In genomic region chr10:59265674-59266073, GRCm38 (mm10) we compare ENCODE assay signal across 10 mouse cellular contexts. TPM values are rescaled to one million over a fixed set of nuclear protein-coding genes. Genes with fewer than 3 reads are reported as not detected.
DNase-seq lines count a peak whose midpoint lies in the region; ATAC-seq lines count a peak whose summit lies in the region.
"Had no signal": no experiment of that assay in that cellular context is flagged by ENCODE, and none has a peak within 500 bp of the region (broad histone marks: within the 10 kb centered on the region; RNA-seq: fewer than 3 reads in every experiment).

No protein-coding gene starts in this region.

- no peaks in the 10 kb centered on the region for H3K36me3 ChIP-seq in intestine, embryonic 16.5 days (ENCODE audit: control insufficient read depth, insufficient read depth, low read length)
- no peaks in the 10 kb centered on the region for H3K36me3 ChIP-seq in forebrain, embryonic 16.5 days (ENCODE audit: control insufficient read depth, insufficient read depth)

- peak overlapping the region; percentile 46 for H3K27ac ChIP-seq in brown adipose tissue, adult 24 weeks (replicated peaks; ENCODE audit: low read depth, low read length)
- H3K27ac ChIP-seq in intestine, embryonic 16.5 days (ENCODE audit: low read length) = peak overlapping the region; percentile 86
- no peak overlapping the region for H3K27ac ChIP-seq in forebrain, embryonic 16.5 days (ENCODE audit: low read length)
- H3K27ac ChIP-seq: liver, embryonic 14.5 days had no signal

- H3K4me2 ChIP-seq in intestine, embryonic 16.5 days (ENCODE audit: low read depth, low read length) = peak overlapping the region; percentile 23; the same call in 1 of the 2 replicates
- H3K4me2 ChIP-seq in forebrain, embryonic 16.5 days (ENCODE audit: low read length) = no peak overlapping the region

- peaks cover 20% of the 10 kb centered on the region for H3K4me1 ChIP-seq in brown adipose tissue, adult 24 weeks (ENCODE audit: control insufficient read depth, insufficient read depth, insufficient read length, low read length)
- H3K4me1 ChIP-seq in intestine, embryonic 16.5 days (ENCODE audit: control insufficient read depth, insufficient read depth, low read length) = peaks cover 23% of the 10 kb centered on the region
- H3K4me1 ChIP-seq in forebrain, embryonic 16.5 days (replicated peaks; ENCODE audit: control insufficient read depth, insufficient read depth, low read length) = no peaks in the 10 kb centered on the region

- H3K27me3 ChIP-seq in intestine, embryonic 16.5 days (replicated peaks; ENCODE audit: control insufficient read depth, insufficient read depth, low read length) = no peaks in the 10 kb centered on the region
- no peaks in the 10 kb centered on the region for H3K27me3 ChIP-seq in forebrain, embryonic 16.5 days (replicated peaks; ENCODE audit: control insufficient read depth, insufficient read depth, low read length)

- peak; percentile 89 for DNase-seq in adipocyte (ENCODE audit: low spot score)
- peak; percentile 68 for DNase-seq in lung, postnatal 36 days
- no peak for DNase-seq in ovary, postnatal 14 days (ENCODE audit: low spot score)
- no peak for DNase-seq in gastrocnemius, postnatal 10 days
- no peak for DNase-seq in gastrocnemius, adult 18-20 months (ENCODE audit: low spot score)

- WGBS in intestine, embryonic 16.5 days = 13% methylated on average over 4 of the region's 4 CpGs
- WGBS in forebrain, embryonic 16.5 days = 74% methylated on average over 4 of the region's 4 CpGs

- H3K9me3 ChIP-seq in intestine, embryonic 16.5 days (ENCODE audit: control insufficient read depth, low read length) = no peaks in the 10 kb centered on the region
- H3K9me3 ChIP-seq in forebrain, embryonic 16.5 days (ENCODE audit: control insufficient read depth, low read length) = no peaks in the 10 kb centered on the region

- H3K4me3 ChIP-seq in brown adipose tissue, adult 24 weeks (ENCODE audit: insufficient read depth, low read depth, low read length) = no peak overlapping the region
- no peak overlapping the region for H3K4me3 ChIP-seq in intestine, embryonic 16.5 days (ENCODE audit: low read length)
- H3K4me3 ChIP-seq in forebrain, embryonic 16.5 days (replicated peaks; ENCODE audit: low read length) = no peak overlapping the region
- H3K4me3 ChIP-seq: erythroblast, embryonic 14.5 days had no signal

- ATAC-seq in intestine, embryonic 16.5 days = peak; percentile 48
- ATAC-seq in forebrain, embryonic 16.5 days = no peak

- no peak overlapping the region for H3K9ac ChIP-seq in intestine, embryonic 16.5 days (ENCODE audit: low read depth, low read length)
- no peak overlapping the region for H3K9ac ChIP-seq in forebrain, embryonic 16.5 days (replicated peaks; ENCODE audit: low read depth, low read length)
- H3K9ac ChIP-seq: liver, embryonic 14.5 days had no signal

RNA-seq across cellular contexts. Expression of gene Sowahc, which starts 43.9 kb away (rescaled TPM):
- 24.0 and 37.9 TPM in 2 replicates for polyA plus RNA-seq in brown adipose tissue, adult 24 weeks (2012; ENCODE audit: insufficient read depth, insufficient read length, missing spikeins)
- 11.2 and 11.7 TPM in 2 replicates for polyA plus RNA-seq in intestine, embryonic 16.5 days (2015; fragmentation: Nextera tagmentation; extraction: Ambion mirVana)
- polyA plus RNA-seq in forebrain, embryonic 16.5 days (2015; fragmentation: Nextera tagmentation; extraction: Ambion mirVana) = 20.4 and 21.0 TPM in 2 replicates
- 1 to 10 TPM; 2.6 to 2.9 TPM for total RNA-seq in gastrocnemius, postnatal 10 days (2021)
- total RNA-seq in gastrocnemius, adult 18-20 months (2021) = under 1 TPM; 0.66 to 0.78 TPM
- polyA plus RNA-seq: erythroblast, embryonic 14.5 days had no signal

RNA-seq across cellular contexts. Expression of gene Sept10, which starts 44.0 kb away (rescaled TPM):
- 25.7 and 37.1 TPM in 2 replicates for polyA plus RNA-seq in brown adipose tissue, adult 24 weeks (2012; ENCODE audit: insufficient read depth, insufficient read length, missing spikeins)
- 24.6 and 25.6 TPM in 2 replicates for polyA plus RNA-seq in intestine, embryonic 16.5 days (2015; fragmentation: Nextera tagmentation; extraction: Ambion mirVana)
- 21.7 and 28.3 TPM in 2 replicates for polyA plus RNA-seq in forebrain, embryonic 16.5 days (2015; fragmentation: Nextera tagmentation; extraction: Ambion mirVana)
- total RNA-seq in gastrocnemius, postnatal 10 days (2021) = 10 to 100 TPM; 26.8 to 30.4 TPM
- total RNA-seq in gastrocnemius, adult 18-20 months (2021) = 1 to 10 TPM; 6.5 to 8.5 TPM
- polyA plus RNA-seq: erythroblast, embryonic 14.5 days had no signal

RNA-seq across cellular contexts. Expression of gene P4ha1, which starts 57.4 kb away (rescaled TPM):
- polyA plus RNA-seq in brown adipose tissue, adult 24 weeks (2012; ENCODE audit: insufficient read depth, insufficient read length, missing spikeins) = 13.4 and 49.0 TPM in 2 replicates
- polyA plus RNA-seq in intestine, embryonic 16.5 days (2015; fragmentation: Nextera tagmentation; extraction: Ambion mirVana) = 66.0 and 69.4 TPM in 2 replicates
- polyA plus RNA-seq in forebrain, embryonic 16.5 days (2015; fragmentation: Nextera tagmentation; extraction: Ambion mirVana) = 32.8 and 46.6 TPM in 2 replicates
- 10 to 100 TPM; 34.4 to 37.9 TPM for total RNA-seq in gastrocnemius, postnatal 10 days (2021)
- 10 to 100 TPM; 32.0 to 41.6 TPM for total RNA-seq in gastrocnemius, adult 18-20 months (2021)

Comparison
In these comparisons a context has a peak if more than half of its experiments do, and no peak if none do; other contexts are left out.
1. DNase-seq: peak in adipocyte (single experiment) and lung, postnatal 36 days (single experiment); none in ovary, postnatal 14 days (single experiment), gastrocnemius, postnatal 10 days (single experiment) and gastrocnemius, adult 18-20 months (single experiment).